Mouse (Mus musculus) heart, embryonic 13.5 days (tissue): Measurements from ENCODE around the gene Fhdc1. TPM values are rescaled to one million over a fixed set of nuclear protein-coding genes. Genes with fewer than 3 reads are reported as not detected.
A peak's percentile ranks its signal among the peaks of the same experiment; 100 is the strongest.

ENCODE experiments used
- ATAC-seq: fragments of 200-750 bp; cut with Nextera tagmentation; 2 replicates; pipeline ENCODE4 v1.8.0; 2017; ENCODE audit warnings: moderate TSS enrichment; ENCODE audit not compliant: insufficient number of reproducible peaks, low FRiP score, low TSS enrichment; ENCODE audit errors: extremely low read depth
- H3K27ac ChIP-seq: fragments of 300-500 bp; sonication (generic); replicated peaks from 2 replicates; pipeline ENCODE4 v1.5.1; 2015; ENCODE audit warnings: moderate library complexity, mild to moderate bottlenecking, inconsistent platforms
- H3K27me3 ChIP-seq: fragments of 300-500 bp; sonication (generic); replicated peaks from 2 replicates; pipeline ENCODE4 v1.6.1; 2015; ENCODE audit warnings: mild to moderate bottlenecking, inconsistent platforms
- H3K36me3 ChIP-seq: fragments of 300-500 bp; sonication (generic); 2 replicates; pipeline ENCODE4 v1.6.1; 2015; ENCODE audit warnings: mild to moderate bottlenecking, inconsistent platforms
- H3K4me1 ChIP-seq: fragments of 300-500 bp; sonication (generic); 2 replicates; pipeline ENCODE4 v1.6.1; 2015; ENCODE audit warnings: inconsistent platforms
- H3K4me2 ChIP-seq: fragments of 300-500 bp; sonication (generic); 2 replicates; pipeline ENCODE4 v1.6.1; 2015; ENCODE audit warnings: inconsistent platforms, mild to moderate bottlenecking, moderate library complexity
- H3K4me3 ChIP-seq: fragments of 300-500 bp; sonication (generic); 2 replicates; pipeline ENCODE4 v1.5.1; 2015; ENCODE audit warnings: moderate library complexity, mild to moderate bottlenecking, inconsistent platforms
- H3K9ac ChIP-seq: fragments of 300-500 bp; sonication (generic); 2 replicates; pipeline ENCODE4 v1.6.1; 2015; ENCODE audit warnings: inconsistent platforms, mild to moderate bottlenecking, moderate library complexity
- H3K9me3 ChIP-seq: fragments of 300-500 bp; sonication (generic); 2 replicates; pipeline ENCODE4 v1.6.1; 2016; ENCODE audit warnings: inconsistent platforms
- WGBS: fragments of 180-500 bp; shearing (Covaris S2); methylation state at CpG from one replicate; pipeline ENCODE4 v1.1.7; 2015; ENCODE audit warnings: mixed read lengths; 5-methylcytosine and 5-hydroxymethylcytosine counted together
- polyA plus RNA-seq: library from polyadenylated mRNA; unstranded; fragments of >200 nt; fragmentation: Nextera tagmentation; extraction: Ambion mirVana; gene quantifications from 2 replicates; pipeline ENCODE4 v1.2.1, GENCODE M21; 2015

The Fhdc1 gene
- polyA plus RNA-seq, 1 experiment from 2014 or later: 2.2 TPM

GRCm38 (mm10) chr3:84431257-84431656 lies 49.0 kb downstream of the Fhdc1 start:
- no peak for ATAC-seq
- Histone ChIP-seq H3K27ac (no peak overlapping the region), H3K9me3 (no peaks in the 10 kb centered on the region), H3K27me3 (peaks cover 59% of the 10 kb centered on the region), H3K36me3 (no peaks in the 10 kb centered on the region), H3K4me1 (peaks cover 23% of the 10 kb centered on the region), H3K4me2 (no peak overlapping the region), H3K9ac (no peak overlapping the region), H3K4me3 (no peak overlapping the region)
- WGBS: 62% methylated on average over 5 of the region's 5 CpGs

GRCm38 (mm10) chr3:84430152-84430551 lies 50.1 kb downstream of the Fhdc1 start:
- no peak for ATAC-seq
- Histone ChIP-seq H3K4me3 (no peak overlapping the region), H3K27me3 (peaks cover 68% of the 10 kb centered on the region), H3K9ac (no peak overlapping the region), H3K36me3 (no peaks in the 10 kb centered on the region), H3K4me1 (peaks cover 14% of the 10 kb centered on the region), H3K27ac (no peak overlapping the region), H3K9me3 (no peaks in the 10 kb centered on the region), H3K4me2 (no peak overlapping the region)
- 31% methylated on average over 2 of the region's 2 CpGs for WGBS

GRCm38 (mm10) chr3:84428994-84429725 lies 51.1 kb downstream of the Fhdc1 start:
- no peak for ATAC-seq
- Histone ChIP-seq H3K27ac (no peak overlapping the region), H3K36me3 (no peaks in the 10 kb centered on the region), H3K9ac (no peak overlapping the region), H3K27me3 (peaks cover 60% of the 10 kb centered on the region), H3K9me3 (no peaks in the 10 kb centered on the region), H3K4me3 (no peak overlapping the region), H3K4me2 (no peak overlapping the region), H3K4me1 (peaks cover 6% of the 10 kb centered on the region; the same call in 1 of the 2 replicates)
- 83% methylated on average over 12 of the region's 12 CpGs for WGBS

GRCm38 (mm10) chr3:84427779-84428178 lies 52.5 kb downstream of the Fhdc1 start:
- ATAC-seq: no peak
- H3K4me2 ChIP-seq: no peak overlapping the region
- H3K4me1 ChIP-seq: peaks cover 6% of the 10 kb centered on the region; the same call in 1 of the 2 replicates
- H3K9ac ChIP-seq: no peak overlapping the region
- no peak overlapping the region for H3K4me3 ChIP-seq
- H3K36me3 ChIP-seq: no peaks in the 10 kb centered on the region
- no peaks in the 10 kb centered on the region for H3K9me3 ChIP-seq
- H3K27me3 ChIP-seq: peaks cover 47% of the 10 kb centered on the region
- H3K27ac ChIP-seq: no peak overlapping the region
- WGBS: 78% methylated on average over 5 of the region's 5 CpGs

- ATAC-seq: no peak
- WGBS: 64% methylated on average over 5 of the region's 5 CpGs
- H3K36me3 ChIP-seq: no peaks in the 10 kb centered on the region
These were observed 57.9 kb downstream of the Fhdc1 start for GRCm38 (mm10) chr3:84422340-84422739.

GRCm38 (mm10) chr3:84413868-84414267 lies 66.4 kb downstream of the Fhdc1 start:
- 32% methylated on average over 4 of the region's 4 CpGs for WGBS
- H3K9ac ChIP-seq: no peak overlapping the region
- H3K36me3 ChIP-seq: no peaks in the 10 kb centered on the region
- no peak overlapping the region for H3K4me2 ChIP-seq
- no peak overlapping the region for H3K4me3 ChIP-seq
- no peaks in the 10 kb centered on the region for H3K9me3 ChIP-seq
- H3K27me3 ChIP-seq: peaks cover 28% of the 10 kb centered on the region
- no peak overlapping the region for H3K27ac ChIP-seq
- no peak for ATAC-seq
- H3K4me1 ChIP-seq: 0 out of 2 replicates have a peak, but pooled peaks cover 7% of the 10 kb centered on the region

More at GRCm38 (mm10) chr3:84422340-84422739, 57.9 kb downstream of the Fhdc1 start:
- H3K4me3 ChIP-seq: no peak overlapping the region
- H3K4me1 ChIP-seq: no peaks in the 10 kb centered on the region
- H3K27ac ChIP-seq: no peak overlapping the region
- H3K27me3 ChIP-seq: peaks cover 28% of the 10 kb centered on the region
- no peaks in the 10 kb centered on the region for H3K9me3 ChIP-seq
- H3K9ac ChIP-seq: no peak overlapping the region
- H3K4me2 ChIP-seq: no peak overlapping the region

- H3K27ac ChIP-seq: no peak overlapping the region
- H3K4me3 ChIP-seq: no peak overlapping the region
- ATAC-seq: no peak
- H3K27me3 ChIP-seq: peaks cover 21% of the 10 kb centered on the region
- 58% methylated on average over 5 of the region's 5 CpGs for WGBS
- H3K9ac ChIP-seq: no peak overlapping the region
- 0 out of 2 replicates have a peak, but pooled peaks cover 10% of the 10 kb centered on the region for H3K4me1 ChIP-seq
- H3K9me3 ChIP-seq: no peaks in the 10 kb centered on the region
- no peak overlapping the region for H3K4me2 ChIP-seq
- H3K36me3 ChIP-seq: no peaks in the 10 kb centered on the region
These were observed 67.3 kb downstream of the Fhdc1 start for GRCm38 (mm10) chr3:84412920-84413319.

GRCm38 (mm10) chr3:84409474-84409862 lies 70.8 kb downstream of the Fhdc1 start:
- no peaks in the 10 kb centered on the region for H3K9me3 ChIP-seq
- 79% methylated on average over 3 of the region's 3 CpGs for WGBS
- no peak for ATAC-seq
- no peak overlapping the region for H3K4me2 ChIP-seq
- no peaks in the 10 kb centered on the region for H3K36me3 ChIP-seq
- 0 out of 2 replicates have a peak, but pooled peaks cover 10% of the 10 kb centered on the region for H3K4me1 ChIP-seq
- H3K27ac ChIP-seq: no peak overlapping the region
- H3K27me3 ChIP-seq: peaks cover 39% of the 10 kb centered on the region
- no peak overlapping the region for H3K9ac ChIP-seq
- no peak overlapping the region for H3K4me3 ChIP-seq

GRCm38 (mm10) chr3:84408756-84409473 lies 71.3 kb downstream of the Fhdc1 start:
- WGBS: 63% methylated on average over 13 of the region's 13 CpGs
- Histone ChIP-seq H3K4me1 (0 out of 2 replicates have a peak, but pooled peaks cover 10% of the 10 kb centered on the region), H3K9me3 (no peaks in the 10 kb centered on the region), H3K4me3 (no peak overlapping the region), H3K27me3 (peaks cover 42% of the 10 kb centered on the region), H3K36me3 (no peaks in the 10 kb centered on the region), H3K27ac (no peak overlapping the region), H3K4me2 (no peak overlapping the region), H3K9ac (no peak overlapping the region)
- no peak for ATAC-seq

GRCm38 (mm10) chr3:84405523-84405922 lies 74.7 kb downstream of the Fhdc1 start:
- H3K27ac ChIP-seq: no peak overlapping the region
- no peak overlapping the region for H3K4me2 ChIP-seq
- no peak overlapping the region for H3K4me3 ChIP-seq
- no peaks in the 10 kb centered on the region for H3K9me3 ChIP-seq
- H3K9ac ChIP-seq: no peak overlapping the region
- H3K36me3 ChIP-seq: no peaks in the 10 kb centered on the region
- peaks cover 13% of the 10 kb centered on the region; the same call in 1 of the 2 replicates for H3K4me1 ChIP-seq
- WGBS: 77% methylated on average over 4 of the region's 4 CpGs
- peaks cover 38% of the 10 kb centered on the region for H3K27me3 ChIP-seq
- no peak for ATAC-seq

GRCm38 (mm10) chr3:84403389-84403788 lies 76.8 kb downstream of the Fhdc1 start:
- H3K27me3 ChIP-seq: peaks cover 38% of the 10 kb centered on the region
- H3K9ac ChIP-seq: no peak overlapping the region
- no peaks in the 10 kb centered on the region for H3K9me3 ChIP-seq
- H3K4me2 ChIP-seq: peak overlapping the region; percentile 16
- H3K4me1 ChIP-seq: peaks cover 15% of the 10 kb centered on the region
- WGBS: 17% methylated on average over 5 of the region's 5 CpGs
- no peak overlapping the region for H3K4me3 ChIP-seq
- no peak overlapping the region for H3K27ac ChIP-seq
- ATAC-seq: no peak
- H3K36me3 ChIP-seq: no peaks in the 10 kb centered on the region
